Mouse (Mus musculus) stomach, postnatal 0 days (tissue): Measurements from ENCODE around the gene Smim4.

Source experiments
- CTCF ChIP-seq: IDR thresholded peaks from 2 replicates; pipeline ENCODE4 v1.5.1; 2016; ENCODE audit warnings: antibody characterized with exemption, low read depth, mild to moderate bottlenecking, moderate library complexity
- EP300 ChIP-seq: optimal IDR thresholded peaks from 2 replicates; pipeline ENCODE3; 2016; ENCODE audit warnings: antibody characterized with exemption

DNA sequence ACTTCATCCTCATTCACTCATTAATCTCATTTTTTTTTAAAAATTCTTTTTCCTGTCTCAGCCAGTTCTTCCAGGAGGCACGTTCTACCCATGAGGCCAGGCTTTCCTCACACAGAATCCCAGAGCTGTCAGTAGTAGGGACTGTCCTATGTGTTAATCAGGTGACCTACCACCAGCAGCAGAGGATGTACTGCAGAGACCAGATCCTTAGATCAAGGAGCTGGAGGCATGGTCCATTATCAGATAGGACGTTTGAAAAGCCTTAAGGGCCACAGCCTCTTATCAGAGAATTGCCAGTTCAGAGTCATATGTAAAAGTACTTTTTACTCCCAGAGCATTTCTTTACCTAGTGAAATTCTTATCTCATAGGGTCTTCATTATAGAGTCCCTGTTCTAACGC, 14.7 kb downstream of the Smim4 start:
- TF ChIP-seq CTCF (no peak), EP300 (no peak)
